Mouse (Mus musculus) urinary bladder, adult 18-20 months (tissue): Measurements from ENCODE around the gene Slc4a3.

ENCODE experiments used
- DNase-seq, 2 experiments: peaks; one replicate each; pipeline ENCODE4 v3.0.0; 2022; ENCODE audit warnings: low spot score in 2 of 2, mixed read lengths in 2 of 2

Slc4a3 gene

DNA sequence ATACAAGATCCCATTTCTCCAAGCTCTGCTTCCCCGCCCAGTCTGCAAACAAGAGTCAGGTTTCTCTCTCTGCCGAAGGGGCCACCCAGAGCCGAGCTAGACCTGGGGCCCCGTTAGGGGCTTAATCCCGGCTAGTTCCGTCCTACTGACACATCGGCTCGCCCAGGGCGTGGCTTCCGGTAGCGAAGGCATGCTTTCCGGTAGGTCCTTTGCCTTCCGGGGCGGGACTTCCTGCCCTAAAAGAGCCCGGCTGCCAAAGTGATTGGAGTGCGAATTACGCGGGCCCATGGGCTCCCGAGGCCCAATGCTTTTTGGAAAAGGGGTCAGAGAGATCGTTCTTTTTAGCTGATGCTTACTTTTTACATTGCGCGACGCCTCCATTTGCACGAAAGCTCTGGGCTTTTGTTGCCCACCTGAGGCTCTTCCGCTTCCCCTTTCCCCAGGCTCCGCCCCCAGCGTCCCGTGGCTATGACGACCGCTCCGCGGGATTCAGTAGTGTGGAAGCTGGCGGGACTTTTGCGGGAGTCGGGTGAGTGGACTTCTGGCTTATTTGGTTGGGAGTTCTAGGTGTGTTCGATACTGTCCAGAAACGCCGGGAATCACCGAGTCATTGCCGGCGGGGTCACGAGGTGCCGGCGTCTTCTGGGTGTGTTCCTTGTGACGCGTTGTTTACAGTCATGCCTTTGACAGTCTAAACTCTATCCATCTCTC lies 24.6 kb upstream of the Slc4a3 start, which contains the start of gene Stk11ip:
Gene Stk11ip (plus strand): TSS at position 209 of the 711 bp plus-strand sequence.
- DNase-seq, result peak; percentile 86 to 96

DNA sequence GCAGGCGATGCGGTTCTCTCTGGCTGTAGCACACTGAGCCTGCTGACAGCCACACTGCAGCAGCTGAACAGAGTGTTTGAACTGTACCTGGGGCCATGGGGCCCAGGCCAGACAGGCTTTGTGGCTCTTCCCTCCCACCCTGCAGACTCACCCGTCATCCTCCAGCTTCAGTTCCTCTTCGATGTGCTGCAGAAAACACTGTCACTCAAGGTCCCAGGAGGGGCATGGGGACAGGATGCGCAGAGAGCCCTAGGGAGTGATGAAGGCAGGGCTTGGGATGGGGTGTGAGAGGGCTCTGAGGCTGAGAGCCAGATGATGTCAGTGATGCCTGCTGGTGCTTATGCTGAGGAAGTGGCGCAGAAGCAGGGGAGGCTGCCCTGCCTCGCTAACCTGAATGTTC lies 21.4 kb upstream of the Slc4a3 start:
- no peak for DNase-seq

DNA sequence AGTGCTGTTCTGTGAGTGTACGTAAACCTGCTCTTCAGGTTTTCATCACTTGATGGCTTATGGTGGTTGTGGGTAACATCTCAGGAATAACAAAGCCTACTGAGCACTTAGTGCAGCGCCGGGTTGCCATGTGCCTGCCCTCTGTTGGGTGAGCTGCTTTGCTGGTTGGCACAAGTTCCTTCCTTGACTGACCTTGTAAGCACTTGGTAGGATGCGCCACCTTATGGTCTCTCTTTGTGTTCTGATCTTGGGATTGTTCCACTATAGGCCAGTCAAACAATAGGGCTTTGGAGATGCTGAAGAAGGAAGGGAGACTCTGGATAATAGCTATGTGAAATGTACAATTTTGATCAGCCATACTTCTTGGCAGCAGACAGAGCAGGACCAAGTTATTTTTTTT lies 15.5 kb upstream of the Slc4a3 start:
- DNase-seq, result no peak

DNA sequence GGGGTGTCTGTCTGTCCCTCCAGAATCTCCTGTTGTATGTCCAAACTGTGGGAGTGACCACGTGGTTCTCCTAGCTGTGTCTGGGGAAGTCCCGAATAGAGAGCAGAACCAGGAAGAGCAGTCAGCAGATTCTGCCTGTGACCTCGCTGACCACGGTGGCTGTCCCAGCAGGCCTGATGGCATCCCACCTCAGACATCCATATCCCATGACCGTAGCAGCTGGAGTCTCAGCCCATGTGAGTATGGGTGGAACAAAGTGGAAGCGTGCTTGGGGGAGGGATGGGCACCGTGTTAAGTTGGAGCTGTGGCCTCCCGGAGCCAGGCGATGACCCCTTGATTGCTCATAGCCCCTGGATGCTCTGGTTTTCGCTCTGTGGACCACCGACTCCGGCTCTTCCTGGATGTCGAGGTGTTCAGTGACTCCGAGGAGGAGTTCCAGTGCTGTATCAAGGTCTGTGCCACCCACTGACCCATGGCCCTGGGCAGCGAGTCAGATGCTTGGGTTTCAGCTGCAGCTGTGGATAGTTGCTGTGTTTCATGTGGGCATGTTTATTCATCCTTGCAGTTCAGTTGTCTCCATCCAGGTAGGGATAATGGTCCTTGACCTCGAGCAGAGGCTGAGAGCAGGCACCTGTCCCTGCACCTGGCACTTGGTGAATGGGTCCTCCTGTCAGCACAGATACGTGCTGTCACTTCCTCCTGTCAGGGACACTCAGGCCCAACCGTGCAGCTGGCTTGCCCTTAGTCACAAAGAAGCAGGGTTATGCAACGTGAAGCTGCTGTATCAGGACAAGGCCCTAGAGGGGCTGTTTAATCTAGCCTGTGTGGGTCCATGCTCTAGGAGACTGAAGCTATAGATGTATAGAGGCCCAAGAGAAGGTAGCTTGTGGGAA lies 13.5 kb upstream of the Slc4a3 start:
- DNase-seq, result no peak

DNA sequence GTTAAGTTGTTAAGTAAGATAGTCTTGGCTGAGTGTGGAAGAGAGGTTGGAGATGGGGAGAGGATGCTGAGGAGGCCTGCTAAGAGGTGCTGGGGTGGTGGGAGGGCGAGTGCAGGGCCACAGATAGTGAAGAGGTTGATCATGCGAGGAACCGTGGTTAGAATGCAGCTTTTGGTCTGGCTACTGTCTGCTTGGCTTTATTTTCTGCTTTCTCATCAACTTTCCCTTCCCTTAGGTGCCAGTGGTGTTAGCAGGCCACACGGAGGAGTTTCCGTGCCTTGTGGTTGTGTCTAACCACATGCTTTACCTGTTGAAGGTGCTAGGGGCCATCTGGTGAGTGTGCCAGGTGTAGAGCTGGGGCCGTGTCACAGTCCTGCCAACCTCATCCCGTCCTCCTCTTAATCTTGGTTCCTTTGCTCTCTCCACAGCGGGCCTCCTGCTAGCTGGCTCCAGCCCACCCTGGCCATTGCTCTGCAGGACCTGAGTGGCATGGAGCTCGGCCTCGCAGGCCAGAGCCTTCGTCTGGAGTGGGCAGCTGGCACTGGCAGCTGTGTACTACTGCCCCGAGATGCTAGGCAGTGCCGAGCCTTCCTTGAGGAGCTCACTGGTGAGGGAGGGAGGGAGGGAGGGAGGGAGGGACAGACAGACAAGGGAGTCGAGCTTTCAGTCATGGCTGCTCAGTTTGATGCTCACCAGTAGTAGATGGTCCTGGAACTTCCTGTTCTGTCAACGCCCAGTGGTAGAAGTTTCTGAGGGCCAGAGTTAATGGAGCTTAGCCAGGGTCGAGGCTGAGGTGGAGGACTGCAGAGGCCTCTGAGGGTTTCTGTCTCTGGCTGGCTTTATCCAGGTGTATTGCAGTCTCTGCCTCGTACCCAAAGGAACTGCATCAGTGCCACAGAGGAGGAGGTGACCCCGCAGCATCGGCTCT lies 12.5 kb upstream of the Slc4a3 start:
- DNase-seq, result no peak

DNA sequence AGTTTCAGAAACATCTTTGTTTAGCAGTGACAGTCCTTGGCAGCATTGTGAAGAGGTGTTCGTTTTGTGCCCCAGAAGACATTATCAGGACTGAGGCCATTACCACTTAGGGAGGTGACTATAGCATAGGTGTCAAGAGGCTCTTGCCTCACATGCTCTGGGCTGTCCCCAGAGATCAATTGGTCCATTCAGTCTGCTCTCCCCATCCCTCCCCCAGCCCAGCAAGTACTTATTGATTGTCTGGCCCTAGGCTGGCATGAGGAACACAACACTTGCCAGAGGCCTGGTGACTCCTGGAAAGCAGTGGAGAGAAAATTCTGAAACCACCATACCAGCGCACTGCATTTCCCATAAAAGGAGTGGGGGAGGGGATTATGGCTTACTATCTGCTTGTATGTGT lies 8.5 kb upstream of the Slc4a3 start:
- no peak for DNase-seq

DNA sequence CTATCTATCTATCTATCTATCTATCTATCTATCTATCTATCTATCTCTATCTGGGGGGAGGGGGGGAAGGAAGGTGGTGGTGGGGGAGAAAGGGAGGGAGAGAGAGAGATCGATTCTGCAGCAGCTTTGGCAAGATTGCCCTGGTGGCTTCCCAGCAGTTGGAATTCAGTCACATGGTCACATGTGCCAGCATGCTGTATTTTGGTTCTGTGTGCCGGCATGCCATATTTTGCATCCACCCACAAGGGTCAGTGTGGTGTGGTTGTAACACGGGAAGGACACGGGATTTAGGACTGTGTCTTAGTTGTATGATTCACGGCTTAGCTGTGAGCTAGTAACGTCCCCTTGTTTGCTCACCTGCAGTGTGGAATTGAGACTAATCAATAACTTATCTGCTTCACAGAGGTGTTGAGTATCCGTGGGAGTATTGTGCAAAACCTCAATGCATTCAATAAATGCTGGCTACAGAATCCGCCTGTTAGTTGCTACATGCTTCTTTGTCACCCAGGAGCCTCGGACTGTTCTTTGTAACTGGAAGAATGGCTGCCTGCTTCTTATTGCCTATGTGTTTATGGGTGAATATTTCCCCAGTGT lies 7.4 kb upstream of the Slc4a3 start:
- no peak for DNase-seq

DNA sequence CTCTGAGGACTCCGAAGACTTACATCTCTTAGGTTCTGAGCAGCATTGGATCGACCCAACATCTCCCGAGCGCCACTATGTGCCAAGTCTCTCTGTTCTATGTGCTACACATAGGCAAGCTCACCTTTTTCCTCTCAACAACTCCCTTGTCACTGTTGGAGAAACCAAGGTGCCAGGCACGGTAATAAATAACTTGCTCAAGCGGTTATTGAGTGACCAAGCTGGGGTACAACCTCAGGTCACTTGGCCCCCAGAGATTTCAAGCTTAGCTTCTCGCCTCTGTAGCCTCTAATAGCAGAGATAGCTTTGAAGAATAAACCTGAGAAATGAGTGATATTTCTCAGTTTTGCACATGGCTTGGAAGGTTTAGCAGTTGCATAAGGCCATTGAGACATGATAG lies 4.6 kb upstream of the Slc4a3 start:
- no peak for DNase-seq

DNA sequence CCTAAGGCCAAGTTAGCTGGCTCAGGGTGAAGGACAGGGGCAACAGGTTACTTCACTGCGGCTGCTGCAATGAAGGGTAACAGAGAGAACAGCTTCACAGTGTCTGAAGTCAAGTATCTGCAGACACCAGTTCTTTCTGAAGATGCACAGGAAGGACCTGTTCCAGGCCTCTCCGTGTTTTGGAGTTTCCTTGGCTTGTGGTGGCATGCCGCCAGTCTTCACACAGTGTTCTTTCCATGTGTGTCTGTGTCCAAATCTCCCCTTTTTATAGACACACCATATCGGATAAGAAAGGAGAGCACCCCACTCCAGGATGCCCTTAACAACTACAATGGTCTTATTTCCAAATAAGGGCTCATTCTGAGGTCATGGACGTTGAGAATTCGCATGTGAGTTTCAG lies 1.7 kb upstream of the Slc4a3 start:
- no peak for DNase-seq

DNA sequence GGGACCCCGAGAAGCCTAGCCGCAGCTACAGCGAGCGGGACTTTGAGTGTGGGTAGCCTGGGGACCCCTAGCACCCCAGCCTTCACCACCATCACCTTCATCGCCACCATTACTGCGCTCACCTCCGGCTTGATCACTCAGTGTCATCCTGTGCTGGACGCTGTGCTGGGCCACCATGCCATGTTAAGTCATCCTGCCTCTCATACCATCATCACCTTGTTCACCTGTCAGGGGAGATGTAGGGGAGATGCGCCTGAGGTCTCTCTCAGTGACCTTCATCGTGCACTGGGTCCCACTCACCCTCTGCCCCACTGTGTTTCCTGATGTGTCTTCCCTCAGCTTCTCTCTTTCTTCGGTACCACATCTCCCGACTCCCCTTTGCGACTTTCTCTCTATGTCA lies 1.3 kb downstream of the Slc4a3 start:
- DNase-seq, result no peak

DNA sequence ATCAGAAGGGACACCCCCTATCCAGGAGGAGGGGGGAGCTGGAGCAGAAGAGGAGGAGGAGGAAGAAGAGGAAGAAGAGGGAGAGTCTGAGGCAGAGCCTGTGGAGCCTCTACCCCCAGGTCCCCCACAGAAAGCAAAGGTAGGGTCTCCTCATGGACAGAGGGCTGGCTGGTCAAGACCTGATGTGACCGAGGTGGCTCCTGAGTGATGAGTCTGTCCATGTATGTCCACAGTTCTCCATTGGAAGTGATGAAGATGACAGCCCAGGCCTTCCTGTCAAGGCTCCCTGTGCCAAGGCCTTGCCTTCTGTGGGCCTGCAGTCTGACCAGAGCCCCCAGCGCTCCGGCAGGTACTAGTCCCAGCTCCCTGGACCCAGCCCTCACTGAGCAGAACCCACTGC lies 2.0 kb downstream of the Slc4a3 start:
- DNase-seq, result no peak

DNA sequence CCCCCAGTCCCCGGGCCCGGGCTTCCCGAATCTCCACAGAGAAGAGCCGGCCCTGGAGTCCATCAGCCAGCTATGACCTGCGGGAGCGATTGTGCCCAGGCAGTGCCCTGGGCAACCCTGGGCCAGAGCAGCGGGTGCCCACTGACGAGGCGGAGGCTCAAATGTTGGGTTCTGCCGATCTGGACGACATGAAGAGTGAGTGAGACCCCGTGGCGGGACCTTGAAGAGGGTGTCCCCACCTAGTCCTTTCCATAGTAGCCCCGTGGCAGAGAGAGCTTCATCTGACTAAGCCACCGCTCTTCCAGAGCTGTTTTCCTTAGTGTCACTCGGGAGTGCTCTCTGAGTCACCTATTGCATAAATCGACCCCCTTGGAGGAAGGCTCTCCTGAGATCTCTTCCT lies 2.8 kb downstream of the Slc4a3 start:
- DNase-seq, result no peak

DNA sequence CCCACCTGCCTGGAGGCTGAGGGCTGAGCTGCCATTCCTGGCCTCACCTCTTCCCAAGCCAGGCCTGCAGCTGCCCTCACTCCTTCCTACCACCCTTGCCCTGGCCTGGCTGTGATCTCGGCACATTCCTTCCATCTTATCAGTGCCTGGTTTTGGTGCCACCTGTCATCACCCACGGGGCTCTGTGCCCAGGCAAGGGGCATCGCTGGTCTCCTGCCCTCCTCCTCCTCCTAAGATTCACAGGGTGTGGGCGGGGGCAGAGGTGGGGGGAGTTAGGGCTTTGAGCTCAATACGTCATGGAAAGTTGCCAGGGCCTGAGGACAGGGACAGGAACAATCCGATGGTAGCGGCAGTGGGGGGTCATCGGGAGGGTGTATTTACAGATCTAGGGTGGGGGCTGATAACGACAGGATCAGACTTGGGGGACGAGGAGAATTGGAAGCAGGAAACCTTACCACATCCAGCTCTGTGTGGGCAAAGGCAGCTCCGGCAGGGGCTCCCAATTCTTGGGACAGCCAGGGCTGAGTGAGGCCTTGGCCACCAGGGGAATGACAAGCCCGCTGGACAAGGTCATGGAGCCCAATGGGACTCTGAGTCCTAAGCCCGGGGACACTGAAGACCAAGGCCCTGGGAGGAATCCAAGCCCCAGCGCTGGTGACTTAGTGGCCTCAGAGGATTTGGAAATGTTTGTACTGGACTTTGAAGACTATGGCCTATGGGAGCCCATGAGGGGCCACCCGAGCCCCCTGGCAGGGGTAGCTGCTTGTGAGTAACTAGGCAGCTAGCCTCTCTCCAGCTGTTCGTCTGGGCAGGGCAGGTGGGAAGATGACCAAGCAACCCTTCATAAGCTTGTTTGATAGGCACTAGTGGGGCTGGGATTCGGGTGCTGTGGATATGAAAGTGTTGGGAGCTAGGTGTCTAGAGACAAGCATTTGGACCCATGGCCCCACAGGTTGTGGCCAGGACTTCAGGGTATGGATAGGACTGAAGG lies 3.5 kb downstream of the Slc4a3 start:
- no peak for DNase-seq

DNA sequence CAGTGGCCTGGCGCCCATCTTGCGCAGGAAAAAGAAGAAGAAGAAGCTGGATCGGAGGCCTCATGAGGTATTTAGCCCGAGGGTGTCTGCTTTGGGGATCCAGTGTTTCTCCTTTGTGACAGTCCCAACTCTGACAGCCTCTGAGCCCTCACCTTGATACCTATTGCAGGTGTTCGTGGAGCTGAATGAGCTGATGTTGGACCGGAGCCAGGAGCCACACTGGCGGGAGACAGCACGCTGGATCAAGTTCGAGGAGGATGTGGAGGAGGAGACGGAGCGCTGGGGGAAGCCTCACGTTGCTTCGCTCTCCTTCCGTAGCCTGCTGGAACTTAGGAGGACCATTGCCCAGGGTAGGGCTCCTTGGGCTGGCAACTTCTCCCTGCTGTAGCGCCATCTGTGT lies 4.5 kb downstream of the Slc4a3 start:
- DNase-seq, result no peak

DNA sequence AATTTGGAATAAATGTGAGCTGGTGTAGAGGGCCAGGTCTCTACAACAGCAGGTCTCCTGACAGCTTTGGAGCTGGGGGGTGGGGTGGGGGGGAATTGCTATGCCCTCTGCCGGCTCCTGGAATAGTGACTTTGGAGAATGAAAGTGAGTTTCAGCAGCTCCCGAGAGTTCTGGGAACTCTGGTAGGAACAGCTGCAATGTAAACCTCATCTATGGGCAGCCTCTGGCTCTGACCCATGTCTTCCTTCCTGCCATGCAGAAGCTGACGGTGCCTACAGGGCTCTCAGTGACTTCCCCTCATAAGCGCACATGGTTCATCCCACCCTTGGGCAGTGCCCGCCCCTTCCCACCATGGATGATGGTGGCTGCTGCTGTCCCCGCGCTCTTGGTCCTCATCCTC lies 9.6 kb downstream of the Slc4a3 start:
- DNase-seq, result no peak

DNA sequence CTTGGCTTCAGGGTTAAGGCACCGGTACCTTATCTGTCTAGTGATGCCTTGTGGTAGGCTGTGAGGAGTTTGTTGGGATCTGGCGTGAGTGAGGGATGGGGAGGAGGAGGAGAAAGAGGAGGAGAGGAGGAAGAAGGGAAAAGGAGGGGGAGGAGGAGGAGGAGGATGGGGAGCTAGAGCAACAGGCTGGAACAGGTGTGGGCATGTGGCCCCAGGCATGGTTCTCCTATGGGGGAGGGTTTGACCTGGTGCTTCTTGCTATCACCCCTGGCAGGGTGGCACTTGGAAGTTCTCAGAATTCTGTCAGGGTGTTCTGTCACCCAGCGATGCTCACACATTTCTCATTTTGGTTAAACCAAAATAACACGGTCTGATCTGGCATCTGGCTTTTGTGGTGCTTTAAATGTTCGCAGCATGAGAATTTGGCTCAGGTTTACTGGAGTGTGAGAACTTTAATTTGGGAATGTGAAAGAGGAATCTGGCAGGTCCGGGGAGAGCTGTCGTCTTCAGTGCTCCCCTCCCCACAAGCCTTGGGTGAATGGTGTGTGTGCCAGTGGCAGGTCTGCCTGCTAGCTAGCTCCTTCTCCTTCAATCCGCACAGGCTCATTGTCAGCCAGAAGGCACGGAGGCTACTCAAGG lies 10.2 kb downstream of the Slc4a3 start:
- no peak for DNase-seq

DNA sequence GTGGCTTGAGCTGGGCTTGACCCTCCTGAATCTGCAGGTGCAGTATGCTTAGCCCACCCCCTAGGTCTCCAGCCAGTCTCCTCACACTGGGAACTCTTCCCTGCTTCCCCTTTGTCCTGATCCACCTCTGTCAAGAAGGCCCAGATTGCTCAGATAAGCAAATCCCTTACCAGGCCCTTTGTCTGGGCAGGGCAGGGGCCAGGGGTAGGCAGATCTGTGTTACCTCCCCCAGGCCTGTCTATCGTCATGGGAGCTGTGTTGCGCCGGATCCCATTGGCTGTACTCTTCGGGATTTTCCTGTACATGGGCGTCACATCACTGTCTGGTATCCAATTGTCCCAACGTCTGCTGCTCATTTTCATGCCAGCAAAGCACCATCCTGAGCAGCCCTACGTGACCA lies 11.0 kb downstream of the Slc4a3 start:
- DNase-seq, result no peak

DNA sequence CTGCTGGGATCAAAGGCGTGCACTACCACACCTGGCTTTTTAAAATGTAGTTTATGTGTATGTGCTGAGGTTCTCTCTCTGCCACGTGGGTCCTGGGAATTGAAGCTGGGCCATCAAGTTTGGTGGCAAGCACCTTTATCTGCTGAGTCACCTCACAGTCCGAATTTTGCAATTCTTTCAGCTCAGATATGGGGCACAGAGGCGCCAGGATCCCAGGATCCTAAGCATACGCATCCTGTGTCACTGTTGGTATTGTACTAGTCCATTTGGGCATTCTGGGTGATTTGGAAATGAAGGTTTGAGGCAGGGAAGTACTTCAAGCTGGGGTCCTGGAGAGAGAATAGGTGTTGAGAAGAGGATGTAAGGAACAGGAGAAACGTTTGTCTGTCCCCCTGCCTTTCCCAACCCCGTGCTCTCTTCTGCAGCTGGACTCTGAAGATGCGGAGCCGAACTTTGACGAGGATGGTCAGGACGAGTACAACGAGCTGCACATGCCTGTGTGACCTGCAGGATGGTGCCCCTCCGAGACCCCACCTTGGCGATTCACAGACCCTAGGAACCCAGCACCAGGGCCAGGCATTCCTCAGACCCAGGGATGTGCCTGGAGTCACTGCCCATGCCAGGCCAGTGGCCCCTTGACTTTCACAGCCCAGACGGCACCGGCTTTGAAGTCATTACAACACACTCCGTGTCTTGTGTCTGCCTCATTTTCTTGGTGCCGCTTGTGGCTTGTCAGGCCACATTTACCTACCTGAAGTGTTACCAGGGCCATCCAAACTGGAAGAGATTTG lies 12.5 kb downstream of the Slc4a3 start:
- DNase-seq, result no peak
